ENCODE assay signal across 11 mouse cellular contexts in the genomic region with DNA sequence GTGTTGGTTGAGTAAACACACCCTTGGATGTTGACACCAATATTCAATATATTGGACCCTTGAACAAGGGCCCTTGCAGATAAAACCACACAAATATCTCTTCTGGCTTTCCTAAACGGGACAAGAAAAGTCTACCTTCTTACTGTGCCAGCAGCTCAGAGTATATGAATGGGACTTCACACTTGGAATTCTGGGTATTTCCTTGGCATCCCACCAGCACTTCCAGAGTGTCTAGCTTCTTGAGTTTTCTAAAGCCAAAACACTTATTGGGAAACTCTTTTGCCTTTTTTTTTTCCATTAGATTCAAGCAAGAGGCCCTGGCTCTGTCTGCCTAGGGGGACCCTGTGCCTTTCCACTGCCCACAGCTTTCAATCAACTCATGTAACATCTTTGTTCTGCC.
DNase-seq lines count a peak whose midpoint lies in the region; ATAC-seq and TF ChIP-seq lines count a peak whose summit lies in the region.
"Had no signal": no experiment of that assay in that cellular context is flagged by ENCODE, and none has a peak within 500 bp of the region (broad histone marks: within the 10 kb centered on the region; RNA-seq: fewer than 3 reads in every experiment).

No protein-coding gene starts in this region.

- H3K9ac ChIP-seq in midbrain, postnatal 0 days (replicated peaks; ENCODE audit: low read length, poor library complexity, severe bottlenecking): no peak overlapping the region
- H3K9ac ChIP-seq in midbrain, embryonic 15.5 days: no peak overlapping the region
- H3K9ac ChIP-seq: embryonic facial prominence, embryonic 12.5 days; forebrain, embryonic 12.5 days; kidney, embryonic 15.5 days had no signal

- H3K4me3 ChIP-seq in midbrain, postnatal 0 days (ENCODE audit: low read depth, low read length): no peak overlapping the region
- H3K4me3 ChIP-seq in midbrain, embryonic 15.5 days: no peak overlapping the region
- H3K4me3 ChIP-seq in lung, adult 2 months (replicated peaks; ENCODE audit: extremely low read depth, low read depth, low read length): no peak overlapping the region
- H3K4me3 ChIP-seq: embryonic facial prominence, embryonic 12.5 days; forebrain, embryonic 12.5 days; kidney, embryonic 15.5 days had no signal

- no peaks in the 10 kb centered on the region for H3K27me3 ChIP-seq in midbrain, postnatal 0 days (ENCODE audit: insufficient read depth, low read length)
- 0 out of 2 replicates have a peak, but pooled peaks cover 3% of the 10 kb centered on the region for H3K27me3 ChIP-seq in midbrain, embryonic 15.5 days (replicated peaks)
- H3K27me3 ChIP-seq: embryonic facial prominence, embryonic 12.5 days; kidney, embryonic 15.5 days had no signal

- 59% methylated on average over 1 of the region's 1 CpGs for WGBS in midbrain, postnatal 0 days
- WGBS in midbrain, embryonic 15.5 days: 59% methylated on average over 1 of the region's 1 CpGs
- 33% methylated on average over 1 of the region's 1 CpGs for WGBS in lung, adult 2 months

- TF ChIP-seq CTCF in midbrain, postnatal 0 days (IDR thresholded peaks at IDR 0.05): no peak
- no peak for TF ChIP-seq CTCF in lung, adult 2 months (IDR thresholded peaks at IDR 0.05; ENCODE audit: insufficient read depth, low read length)

- no peaks in the 10 kb centered on the region for H3K36me3 ChIP-seq in midbrain, postnatal 0 days (ENCODE audit: insufficient read depth, low read length)
- no peaks in the 10 kb centered on the region for H3K36me3 ChIP-seq in midbrain, embryonic 15.5 days (replicated peaks)
- H3K36me3 ChIP-seq: embryonic facial prominence, embryonic 12.5 days; forebrain, embryonic 12.5 days; kidney, embryonic 15.5 days had no signal

- H3K27ac ChIP-seq in midbrain, postnatal 0 days (ENCODE audit: low read depth, low read length): no peak overlapping the region
- no peak overlapping the region for H3K27ac ChIP-seq in midbrain, embryonic 15.5 days
- H3K27ac ChIP-seq: embryonic facial prominence, embryonic 12.5 days; forebrain, embryonic 12.5 days; kidney, embryonic 15.5 days had no signal

- H3K4me1 ChIP-seq in midbrain, postnatal 0 days (ENCODE audit: insufficient read depth, low read length): no peaks in the 10 kb centered on the region
- no peaks in the 10 kb centered on the region for H3K4me1 ChIP-seq in midbrain, embryonic 15.5 days
- peaks cover 2% of the 10 kb centered on the region for H3K4me1 ChIP-seq in lung, adult 2 months (ENCODE audit: control insufficient read depth, insufficient read depth, low read length)
- H3K4me1 ChIP-seq: kidney, embryonic 15.5 days had no signal

- H3K4me2 ChIP-seq in midbrain, postnatal 0 days (ENCODE audit: low read depth, low read length, poor library complexity, severe bottlenecking): no peak overlapping the region
- no peak overlapping the region for H3K4me2 ChIP-seq in midbrain, embryonic 15.5 days
- H3K4me2 ChIP-seq: embryonic facial prominence, embryonic 12.5 days; forebrain, embryonic 12.5 days; kidney, embryonic 15.5 days had no signal

- no peaks in the 10 kb centered on the region for H3K9me3 ChIP-seq in midbrain, postnatal 0 days (ENCODE audit: low read length)
- no peaks in the 10 kb centered on the region for H3K9me3 ChIP-seq in midbrain, embryonic 15.5 days
- H3K9me3 ChIP-seq: embryonic facial prominence, embryonic 12.5 days; forebrain, embryonic 12.5 days; kidney, embryonic 15.5 days had no signal

- TF ChIP-seq POLR2A in lung, adult 2 months (IDR thresholded peaks at IDR 0.05; ENCODE audit: borderline replicate concordance, extremely low read depth, low read depth, low read length): no peak

- ATAC-seq in midbrain, postnatal 0 days (ENCODE audit: low FRiP score): no peak
- ATAC-seq in midbrain, embryonic 15.5 days (replicated peaks): no peak

- peak; percentile 69 for DNase-seq in heart, adult 11 months
- no peak for DNase-seq in heart, adult 8-10 months (ENCODE audit: low spot score)
- peak; percentile 35 for DNase-seq in midbrain, postnatal 0 days (ENCODE audit: low spot score)
- DNase-seq in lung, adult 2 months: peak; percentile 17
- no peak for DNase-seq in thymus, postnatal 36 days
- no peak for DNase-seq in embryo, embryonic 11 days
- DNase-seq: cerebellum, adult 8-10 months had no signal

Comparison
In these comparisons a context has a peak if more than half of its experiments do, and no peak if none do; other contexts are left out.
1. DNase-seq: peak in heart, adult 11 months (single experiment), midbrain, postnatal 0 days (single experiment) and lung, adult 2 months (single experiment); none in heart, adult 8-10 months (single experiment), thymus, postnatal 36 days (0 of 2) and embryo, embryonic 11 days (single experiment).